Mouse (Mus musculus): ENCODE measurements around the gene Ttll1.

GRCm38 (mm10) chr15:83493856-83494571 is 16.7 kb downstream of the Ttll1 start:
- TF ChIP-seq CTCF (IDR thresholded peaks at IDR 0.05; ENCODE audit: low read depth, low read length) (no peak), POLR2A (IDR thresholded peaks at IDR 0.05; ENCODE audit: extremely low read depth, insufficient read depth, low read length) (no peak)

Data from liver, adult 2 months (tissue).